9 mouse cellular contexts compared by ENCODE assay signal in genomic region chr6:49282122-49282521, GRCm38 (mm10). TPM values are rescaled to one million over a fixed set of nuclear protein-coding genes. Genes with fewer than 3 reads are reported as not detected.
DNase-seq lines count a peak whose midpoint lies in the region; ATAC-seq lines count a peak whose summit lies in the region.
"Had no signal": no experiment of that assay in that cellular context is flagged by ENCODE, and none has a peak within 500 bp of the region (broad histone marks: within the 10 kb centered on the region; RNA-seq: fewer than 3 reads in every experiment).

No protein-coding gene starts in this region.

- H3K27ac ChIP-seq in embryonic facial prominence, embryonic 14.5 days (replicated peaks; ENCODE audit: low read depth, low read length), result no peak overlapping the region
- no peak overlapping the region for H3K27ac ChIP-seq in embryonic facial prominence, embryonic 10.5 days (replicated peaks)
- H3K27ac ChIP-seq in midbrain, embryonic 11.5 days (ENCODE audit: low read depth, low read length), result no peak overlapping the region
- no peak overlapping the region for H3K27ac ChIP-seq in midbrain, embryonic 16.5 days (ENCODE audit: low read length)
- H3K27ac ChIP-seq: limb, embryonic 15.5 days had no signal

- H3K4me2 ChIP-seq in embryonic facial prominence, embryonic 14.5 days (ENCODE audit: low read depth, low read length), result no peak overlapping the region
- no peak overlapping the region for H3K4me2 ChIP-seq in midbrain, embryonic 11.5 days
- no peak overlapping the region for H3K4me2 ChIP-seq in midbrain, embryonic 16.5 days (ENCODE audit: low read length)
- H3K4me2 ChIP-seq: limb, embryonic 15.5 days had no signal

- no peaks in the 10 kb centered on the region for H3K27me3 ChIP-seq in embryonic facial prominence, embryonic 14.5 days (replicated peaks; ENCODE audit: control insufficient read depth, insufficient read depth, low read length)
- no peaks in the 10 kb centered on the region for H3K27me3 ChIP-seq in embryonic facial prominence, embryonic 10.5 days (replicated peaks; ENCODE audit: low read depth, poor library complexity, severe bottlenecking)
- H3K27me3 ChIP-seq in midbrain, embryonic 11.5 days (ENCODE audit: control insufficient read depth, insufficient read depth, low read length), result no peaks in the 10 kb centered on the region
- no peaks in the 10 kb centered on the region for H3K27me3 ChIP-seq in midbrain, embryonic 16.5 days (ENCODE audit: control insufficient read depth, insufficient read depth, low read depth, low read length)
- H3K27me3 ChIP-seq: limb, embryonic 15.5 days had no signal

- no peak for ATAC-seq in embryonic facial prominence, embryonic 14.5 days (ENCODE audit: low read depth)
- no peak for ATAC-seq in midbrain, embryonic 11.5 days (ENCODE audit: low FRiP score)
- ATAC-seq in midbrain, embryonic 16.5 days, result no peak

- WGBS in embryonic facial prominence, embryonic 14.5 days, result 93% methylated on average over 1 of the region's 1 CpGs
- WGBS in embryonic facial prominence, embryonic 10.5 days, result 90% methylated on average over 1 of the region's 1 CpGs
- WGBS in midbrain, embryonic 11.5 days, result 82% methylated on average over 1 of the region's 1 CpGs
- WGBS in midbrain, embryonic 16.5 days, result 75% methylated on average over 1 of the region's 1 CpGs

- H3K9me3 ChIP-seq in embryonic facial prominence, embryonic 14.5 days (ENCODE audit: control insufficient read depth, low read length), result no peaks in the 10 kb centered on the region
- no peaks in the 10 kb centered on the region for H3K9me3 ChIP-seq in embryonic facial prominence, embryonic 10.5 days
- H3K9me3 ChIP-seq in midbrain, embryonic 11.5 days (ENCODE audit: control insufficient read depth, low read length), result no peaks in the 10 kb centered on the region
- no peaks in the 10 kb centered on the region for H3K9me3 ChIP-seq in midbrain, embryonic 16.5 days (replicated peaks; ENCODE audit: control insufficient read depth, low read length, poor library complexity, severe bottlenecking)
- H3K9me3 ChIP-seq: limb, embryonic 15.5 days had no signal

- no peaks in the 10 kb centered on the region for H3K36me3 ChIP-seq in embryonic facial prominence, embryonic 14.5 days (ENCODE audit: control insufficient read depth, insufficient read depth, low read length)
- no peaks in the 10 kb centered on the region for H3K36me3 ChIP-seq in embryonic facial prominence, embryonic 10.5 days (replicated peaks)
- H3K36me3 ChIP-seq in midbrain, embryonic 11.5 days (ENCODE audit: control insufficient read depth, insufficient read depth, low read length), result no peaks in the 10 kb centered on the region
- H3K36me3 ChIP-seq in midbrain, embryonic 16.5 days (ENCODE audit: control insufficient read depth, insufficient read depth, low read length), result no peaks in the 10 kb centered on the region
- H3K36me3 ChIP-seq: limb, embryonic 15.5 days had no signal

- H3K4me1 ChIP-seq in embryonic facial prominence, embryonic 14.5 days (ENCODE audit: control insufficient read depth, insufficient read depth, low read length), result no peaks in the 10 kb centered on the region
- no peaks in the 10 kb centered on the region for H3K4me1 ChIP-seq in embryonic facial prominence, embryonic 10.5 days
- H3K4me1 ChIP-seq in midbrain, embryonic 11.5 days (ENCODE audit: control insufficient read depth, insufficient read depth, low read length), result no peaks in the 10 kb centered on the region
- H3K4me1 ChIP-seq in midbrain, embryonic 16.5 days (ENCODE audit: control insufficient read depth, insufficient read depth, low read length), result no peaks in the 10 kb centered on the region
- H3K4me1 ChIP-seq: limb, embryonic 15.5 days had no signal

- peak; percentile 5 for DNase-seq in embryonic facial prominence, embryonic 14.5 days (ENCODE audit: low spot score)
- no peak for DNase-seq in embryonic facial prominence, embryonic 10.5 days (ENCODE audit: low spot score)
- peak; percentile 60 for DNase-seq in midbrain, embryonic 11.5 days (ENCODE audit: low spot score, missing footprints)
- peak; percentile 89 for DNase-seq in fibroblast of lung, adult 2 months (ENCODE audit: low read depth)
- peak; percentile 12 for DNase-seq in kidney, postnatal 14 days
- DNase-seq in frontal cortex, postnatal 25 days (ENCODE audit: low spot score in 2 of 2), result no peak
- no peak for DNase-seq in spleen, adult 18-20 months

- H3K9ac ChIP-seq in embryonic facial prominence, embryonic 14.5 days (ENCODE audit: low read depth, low read length), result no peak overlapping the region
- H3K9ac ChIP-seq in midbrain, embryonic 11.5 days (ENCODE audit: low read length), result no peak overlapping the region
- H3K9ac ChIP-seq in midbrain, embryonic 16.5 days (ENCODE audit: low read depth, low read length), result no peak overlapping the region
- H3K9ac ChIP-seq: limb, embryonic 15.5 days had no signal

- no peak overlapping the region for H3K4me3 ChIP-seq in embryonic facial prominence, embryonic 14.5 days (ENCODE audit: low read depth, low read length)
- H3K4me3 ChIP-seq in embryonic facial prominence, embryonic 10.5 days, result no peak overlapping the region
- no peak overlapping the region for H3K4me3 ChIP-seq in midbrain, embryonic 11.5 days (ENCODE audit: low read depth, low read length)
- no peak overlapping the region for H3K4me3 ChIP-seq in midbrain, embryonic 16.5 days (ENCODE audit: low read depth, low read length)
- H3K4me3 ChIP-seq: limb, embryonic 15.5 days had no signal

RNA-seq across cellular contexts. Expression of gene Tra2a, which starts 18.3 kb away (rescaled TPM):
- polyA plus RNA-seq in embryonic facial prominence, embryonic 14.5 days (2014; fragmentation: Nextera tagmentation; extraction: Ambion mirVana), result 39.6 and 40.6 TPM in 2 replicates
- polyA plus RNA-seq in embryonic facial prominence, embryonic 10.5 days (2016; fragmentation: Nextera tagmentation; extraction: Ambion mirVana), result 123 and 132 TPM in 2 replicates
- 57.6 and 61.2 TPM in 2 replicates for polyA plus RNA-seq in midbrain, embryonic 11.5 days (2014; fragmentation: Nextera tagmentation; extraction: Ambion mirVana)
- 105 and 141 TPM in 2 replicates for polyA plus RNA-seq in midbrain, embryonic 16.5 days (2015; fragmentation: Nextera tagmentation; extraction: Ambion mirVana)

RNA-seq across cellular contexts. Expression of gene Ccdc126, which starts 37.0 kb away (rescaled TPM):
- polyA plus RNA-seq in embryonic facial prominence, embryonic 14.5 days (2014; fragmentation: Nextera tagmentation; extraction: Ambion mirVana), result 10.9 and 12.5 TPM in 2 replicates
- polyA plus RNA-seq in embryonic facial prominence, embryonic 10.5 days (2016; fragmentation: Nextera tagmentation; extraction: Ambion mirVana), result 4.2 and 5.0 TPM in 2 replicates
- polyA plus RNA-seq in midbrain, embryonic 11.5 days (2014; fragmentation: Nextera tagmentation; extraction: Ambion mirVana), result 6.4 and 7.6 TPM in 2 replicates
- polyA plus RNA-seq in midbrain, embryonic 16.5 days (2015; fragmentation: Nextera tagmentation; extraction: Ambion mirVana), result 10.5 and 11.5 TPM in 2 replicates

Comparison
In these comparisons a context has a peak if more than half of its experiments do, and no peak if none do; other contexts are left out.
1. DNase-seq: peak in embryonic facial prominence, embryonic 14.5 days (single experiment), midbrain, embryonic 11.5 days (single experiment), fibroblast of lung, adult 2 months (single experiment) and kidney, postnatal 14 days (single experiment); none in embryonic facial prominence, embryonic 10.5 days (single experiment), frontal cortex, postnatal 25 days (0 of 2) and spleen, adult 18-20 months (0 of 2).